Mouse (Mus musculus) R1 (cell line): ENCODE measurements around the gene Pglyrp1.
"Not testable (repeated sequence)": the region's sequence is repeated elsewhere in the genome, so short reads cannot be mapped to it uniquely, and the experiment has no call there.

Source experiments
- DNase-seq: peaks from one replicate; pipeline ENCODE4 v3.0.0-alpha.2; 2018; ENCODE audit warnings: low read depth, low spot score

The Pglyrp1 gene

GRCm38 (mm10) chr7:18871031-18871430, at the start of gene Pglyrp1:
Pglyrp1 (plus strand) TSS chr7:18871331.
- not testable (repeated sequence) for DNase-seq

GRCm38 (mm10) chr7:18821507-18821906, 49.6 kb upstream of the Pglyrp1 start, which contains the start of gene Psg17:
Psg17 (minus strand) TSS chr7:18821607.
- DNase-seq: no peak

GRCm38 (mm10) chr7:18827792-18828546, 43.2 kb upstream of the Pglyrp1 start:
- peak; percentile 70 for DNase-seq

GRCm38 (mm10) chr7:18828592-18828991, 42.5 kb upstream of the Pglyrp1 start:
- peak; percentile 84 for DNase-seq

- DNase-seq: no peak
Measured at GRCm38 (mm10) chr7:18829545-18829944, 41.6 kb upstream of the Pglyrp1 start.

- peak; percentile 36 for DNase-seq
Measured at GRCm38 (mm10) chr7:18832298-18832697, 38.8 kb upstream of the Pglyrp1 start.

GRCm38 (mm10) chr7:18839865-18840264, 31.3 kb upstream of the Pglyrp1 start, which contains the start of gene Mill2:
Mill2 (plus strand) TSS chr7:18839966.
- DNase-seq: no peak

- peak; percentile 99 for DNase-seq
Measured at GRCm38 (mm10) chr7:18840386-18841173, 30.6 kb upstream of the Pglyrp1 start.

- DNase-seq: no peak
Measured at GRCm38 (mm10) chr7:18841174-18841567, 30.0 kb upstream of the Pglyrp1 start.

- DNase-seq: peak; percentile 46
Measured at GRCm38 (mm10) chr7:18844811-18845210, 26.3 kb upstream of the Pglyrp1 start.

GRCm38 (mm10) chr7:18848395-18848794, 22.7 kb upstream of the Pglyrp1 start:
- no peak for DNase-seq

GRCm38 (mm10) chr7:18858310-18858916, 12.7 kb upstream of the Pglyrp1 start:
- peak; percentile 78 for DNase-seq

GRCm38 (mm10) chr7:18862801-18863200, 8.3 kb upstream of the Pglyrp1 start:
- no peak for DNase-seq

- DNase-seq: peak; percentile 43
Measured at GRCm38 (mm10) chr7:18868491-18868890, 2.6 kb upstream of the Pglyrp1 start.

- no peak for DNase-seq
Measured at GRCm38 (mm10) chr7:18872014-18872802, 1.1 kb downstream of the Pglyrp1 start.

GRCm38 (mm10) chr7:18872816-18873215, 1.7 kb downstream of the Pglyrp1 start:
- DNase-seq: no peak

- peak; percentile 89 for DNase-seq
Measured at GRCm38 (mm10) chr7:18873253-18873652, 2.1 kb downstream of the Pglyrp1 start.

GRCm38 (mm10) chr7:18875372-18875771, 4.2 kb downstream of the Pglyrp1 start:
- no peak for DNase-seq

GRCm38 (mm10) chr7:18878691-18879090, 7.6 kb downstream of the Pglyrp1 start:
- no peak for DNase-seq

GRCm38 (mm10) chr7:18883991-18884744, 13.0 kb downstream of the Pglyrp1 start:
- peak; percentile 69 for DNase-seq
